In the genomic region with DNA sequence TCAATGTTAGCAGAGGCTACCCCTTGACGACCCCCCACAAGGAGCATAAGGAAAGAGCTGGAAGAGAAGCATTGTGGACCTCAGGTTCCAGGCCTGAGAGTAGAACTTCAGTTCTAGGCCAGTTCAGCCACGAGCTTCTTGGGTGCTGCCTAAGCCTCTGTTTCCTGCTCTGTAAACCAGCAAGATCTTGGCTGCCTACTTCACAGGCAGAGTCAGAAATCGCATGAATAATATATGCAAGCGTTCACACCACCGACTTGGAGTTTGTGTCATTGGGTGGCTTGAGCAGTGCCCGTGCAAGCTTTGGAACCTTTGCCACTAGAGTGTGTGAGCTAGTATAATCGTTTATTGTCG, we compare ENCODE assay signal across 16 mouse cellular contexts. TPM values are rescaled to one million over a fixed set of nuclear protein-coding genes. Genes with fewer than 3 reads are reported as not detected.
DNase-seq lines count a peak whose midpoint lies in the region; ATAC-seq and TF ChIP-seq lines count a peak whose summit lies in the region.
"Had no signal": no experiment of that assay in that cellular context is flagged by ENCODE, and none has a peak within 500 bp of the region (broad histone marks: within the 10 kb centered on the region; RNA-seq: fewer than 3 reads in every experiment).

No protein-coding gene starts in this region.

- no peak for ATAC-seq in heart, embryonic 15.5 days (replicated peaks; ENCODE audit: insufficient number of reproducible peaks, insufficient read depth, low FRiP score, low read depth)
- no peak for ATAC-seq in heart, embryonic 12.5 days (ENCODE audit: insufficient number of reproducible peaks, low FRiP score)
- no peak for ATAC-seq in lung, embryonic 14.5 days (ENCODE audit: insufficient read depth)
- no peak for ATAC-seq in embryonic facial prominence, embryonic 15.5 days (ENCODE audit: insufficient number of reproducible peaks, low FRiP score, low TSS enrichment, low read depth)
- ATAC-seq in intestine, embryonic 15.5 days: no peak
- ATAC-seq in neural tube, embryonic 15.5 days (ENCODE audit: low FRiP score): no peak
- ATAC-seq: midbrain, embryonic 13.5 days had no signal

- H3K27ac ChIP-seq in heart, embryonic 15.5 days: peak overlapping the region; percentile 74
- no peak overlapping the region for H3K27ac ChIP-seq in heart, embryonic 12.5 days (ENCODE audit: poor library complexity, severe bottlenecking)
- H3K27ac ChIP-seq in lung, embryonic 14.5 days (ENCODE audit: low read depth): peak overlapping the region; percentile 82
- peak overlapping the region; percentile 74 for H3K27ac ChIP-seq in CH12.LX (ENCODE audit: insufficient read depth, low read depth)
- H3K27ac ChIP-seq in embryonic facial prominence, embryonic 15.5 days (replicated peaks): peak overlapping the region; percentile 68; the same call in 1 of the 2 replicates
- no peak overlapping the region for H3K27ac ChIP-seq in intestine, embryonic 15.5 days
- H3K27ac ChIP-seq in neural tube, embryonic 15.5 days (replicated peaks): no peak overlapping the region
- H3K27ac ChIP-seq: embryonic facial prominence, embryonic 12.5 days; forebrain, embryonic 12.5 days; macrophage; midbrain, embryonic 13.5 days had no signal

- in situ Hi-C loops in CH12.LX (cut with MboI; ENCODE audit: low pct_ligation_motif_present, low pct_unique_long_range_greater_than_20kb, low sequenced_read_pairs): loop anchor here (25.0 kb wide), 1 partner anchor 375 kb away; no protein-coding TSS in a partner anchor

- no peaks in the 10 kb centered on the region for H3K27me3 ChIP-seq in heart, embryonic 15.5 days
- H3K27me3 ChIP-seq in heart, embryonic 12.5 days (replicated peaks): no peaks in the 10 kb centered on the region
- H3K27me3 ChIP-seq in lung, embryonic 14.5 days (ENCODE audit: insufficient read depth, low read length): no peaks in the 10 kb centered on the region
- peaks cover 3% of the 10 kb centered on the region for H3K27me3 ChIP-seq in CH12.LX (replicated peaks)
- no peaks in the 10 kb centered on the region for H3K27me3 ChIP-seq in embryonic facial prominence, embryonic 15.5 days
- H3K27me3 ChIP-seq in intestine, embryonic 15.5 days (replicated peaks): no peaks in the 10 kb centered on the region
- H3K27me3 ChIP-seq in neural tube, embryonic 15.5 days (replicated peaks): no peaks in the 10 kb centered on the region
- H3K27me3 ChIP-seq: embryonic facial prominence, embryonic 12.5 days had no signal

- no peak for DNase-seq in lung, embryonic 14.5 days
- DNase-seq in lung, postnatal 36 days: no peak
- peak; percentile 72 for DNase-seq in CH12.LX (ENCODE audit: extremely low read depth)
- DNase-seq: adrenal gland, postnatal 14 days; cerebellum, postnatal 25 days; liver; right cerebral cortex, postnatal 25 days had no signal

- H3K79me2 ChIP-seq in CH12.LX (replicated peaks; ENCODE audit: control insufficient read depth, extremely low read depth, insufficient read depth, poor library complexity, severe bottlenecking): no peaks in the 10 kb centered on the region

- no peaks in the 10 kb centered on the region for H3K36me3 ChIP-seq in heart, embryonic 15.5 days
- H3K36me3 ChIP-seq in heart, embryonic 12.5 days: no peaks in the 10 kb centered on the region
- no peaks in the 10 kb centered on the region for H3K36me3 ChIP-seq in lung, embryonic 14.5 days (ENCODE audit: insufficient read depth)
- no peaks in the 10 kb centered on the region for H3K36me3 ChIP-seq in CH12.LX (replicated peaks in 1 of 2; ENCODE audit: control insufficient read depth in 1 of 2, insufficient read depth in 1 of 2, low read length in 1 of 2)
- H3K36me3 ChIP-seq in embryonic facial prominence, embryonic 15.5 days: no peaks in the 10 kb centered on the region
- no peaks in the 10 kb centered on the region for H3K36me3 ChIP-seq in intestine, embryonic 15.5 days
- H3K36me3 ChIP-seq in neural tube, embryonic 15.5 days: no peaks in the 10 kb centered on the region
- H3K36me3 ChIP-seq: embryonic facial prominence, embryonic 12.5 days; forebrain, embryonic 12.5 days; midbrain, embryonic 13.5 days had no signal

- H3K4me3 ChIP-seq in heart, embryonic 15.5 days: no peak overlapping the region
- no peak overlapping the region for H3K4me3 ChIP-seq in heart, embryonic 12.5 days
- H3K4me3 ChIP-seq in lung, embryonic 14.5 days (ENCODE audit: low read depth, low read length): no peak overlapping the region
- H3K4me3 ChIP-seq in CH12.LX (replicated peaks in 1 of 3; ENCODE audit: low read depth in 2 of 3, low read length in 2 of 3, poor library complexity in 1 of 3): no peak overlapping the region
- no peak overlapping the region for H3K4me3 ChIP-seq in embryonic facial prominence, embryonic 15.5 days (replicated peaks)
- no peak overlapping the region for H3K4me3 ChIP-seq in intestine, embryonic 15.5 days (replicated peaks)
- H3K4me3 ChIP-seq in neural tube, embryonic 15.5 days (replicated peaks): no peak overlapping the region
- H3K4me3 ChIP-seq: embryonic facial prominence, embryonic 12.5 days; forebrain, embryonic 12.5 days; midbrain, embryonic 13.5 days had no signal

- no peak for TF ChIP-seq RAD21 in CH12.LX (IDR thresholded peaks at IDR 0.05; ENCODE audit: low read depth, low read length)

- H3K9me3 ChIP-seq in heart, embryonic 15.5 days (replicated peaks): no peaks in the 10 kb centered on the region
- no peaks in the 10 kb centered on the region for H3K9me3 ChIP-seq in heart, embryonic 12.5 days (replicated peaks)
- no peaks in the 10 kb centered on the region for H3K9me3 ChIP-seq in lung, embryonic 14.5 days (ENCODE audit: low read depth, low read length)
- H3K9me3 ChIP-seq in CH12.LX (replicated peaks; ENCODE audit: low read length): no peaks in the 10 kb centered on the region
- no peaks in the 10 kb centered on the region for H3K9me3 ChIP-seq in embryonic facial prominence, embryonic 15.5 days (replicated peaks)
- H3K9me3 ChIP-seq in intestine, embryonic 15.5 days: no peaks in the 10 kb centered on the region
- H3K9me3 ChIP-seq in neural tube, embryonic 15.5 days (replicated peaks): no peaks in the 10 kb centered on the region
- H3K9me3 ChIP-seq: embryonic facial prominence, embryonic 12.5 days; forebrain, embryonic 12.5 days; midbrain, embryonic 13.5 days had no signal

- no peak for TF ChIP-seq CTCF in lung, embryonic 14.5 days (IDR thresholded peaks at IDR 0.05; ENCODE audit: low read depth)
- TF ChIP-seq CTCF in CH12.LX (conservative IDR thresholded peaks at IDR 0.05 in 1 of 2, IDR thresholded peaks at IDR 0.05 in 1 of 2; ENCODE audit: low read depth in 2 of 2, low read length in 2 of 2): no peak

- no peak for TF ChIP-seq EP300 in CH12.LX (IDR thresholded peaks at IDR 0.05; ENCODE audit: low read length)

- WGBS in heart, embryonic 15.5 days: 43% methylated on average over 8 of the region's 8 CpGs
- WGBS in heart, embryonic 12.5 days: 55% methylated on average over 8 of the region's 8 CpGs
- 52% methylated on average over 8 of the region's 8 CpGs for WGBS in lung, embryonic 14.5 days
- 63% methylated on average over 8 of the region's 8 CpGs for WGBS in embryonic facial prominence, embryonic 15.5 days
- WGBS in intestine, embryonic 15.5 days: 64% methylated on average over 8 of the region's 8 CpGs
- WGBS in neural tube, embryonic 15.5 days: 71% methylated on average over 8 of the region's 8 CpGs

- no peak overlapping the region for H3K4me2 ChIP-seq in heart, embryonic 15.5 days
- H3K4me2 ChIP-seq in heart, embryonic 12.5 days: no peak overlapping the region
- H3K4me2 ChIP-seq in lung, embryonic 14.5 days: no peak overlapping the region
- no peak overlapping the region for H3K4me2 ChIP-seq in CH12.LX (ENCODE audit: insufficient read depth, low read depth, poor library complexity, severe bottlenecking)
- H3K4me2 ChIP-seq in embryonic facial prominence, embryonic 15.5 days (replicated peaks): no peak overlapping the region
- H3K4me2 ChIP-seq in intestine, embryonic 15.5 days (replicated peaks): no peak overlapping the region
- H3K4me2 ChIP-seq in neural tube, embryonic 15.5 days: no peak overlapping the region
- H3K4me2 ChIP-seq: embryonic facial prominence, embryonic 12.5 days; forebrain, embryonic 12.5 days; midbrain, embryonic 13.5 days had no signal

- peaks cover 65% of the 10 kb centered on the region for H3K4me1 ChIP-seq in heart, embryonic 15.5 days (replicated peaks)
- H3K4me1 ChIP-seq in heart, embryonic 12.5 days (replicated peaks): peaks cover 62% of the 10 kb centered on the region
- peaks cover 38% of the 10 kb centered on the region for H3K4me1 ChIP-seq in lung, embryonic 14.5 days (ENCODE audit: insufficient read depth)
- peaks cover 40 to 68% of the 10 kb centered on the region in 2 experiments for H3K4me1 ChIP-seq in CH12.LX (ENCODE audit: control insufficient read depth in 1 of 2, insufficient read depth in 2 of 2)
- peaks cover 66% of the 10 kb centered on the region for H3K4me1 ChIP-seq in embryonic facial prominence, embryonic 15.5 days
- H3K4me1 ChIP-seq in intestine, embryonic 15.5 days (replicated peaks): peaks cover 47% of the 10 kb centered on the region
- peaks cover 48% of the 10 kb centered on the region for H3K4me1 ChIP-seq in neural tube, embryonic 15.5 days

- no peak overlapping the region for H3K9ac ChIP-seq in heart, embryonic 15.5 days
- H3K9ac ChIP-seq in heart, embryonic 12.5 days: no peak overlapping the region
- no peak overlapping the region for H3K9ac ChIP-seq in lung, embryonic 14.5 days
- H3K9ac ChIP-seq in CH12.LX (ENCODE audit: insufficient read depth, low read depth): no peak overlapping the region
- H3K9ac ChIP-seq in embryonic facial prominence, embryonic 15.5 days: no peak overlapping the region
- no peak overlapping the region for H3K9ac ChIP-seq in intestine, embryonic 15.5 days
- no peak overlapping the region for H3K9ac ChIP-seq in neural tube, embryonic 15.5 days (replicated peaks)
- H3K9ac ChIP-seq: embryonic facial prominence, embryonic 12.5 days; forebrain, embryonic 12.5 days; midbrain, embryonic 13.5 days had no signal

- dilution Hi-C loops in CH12.LX (cut with MboI; ENCODE audit: extremely low pct_ligation_motif_present, extremely low pct_unique_long_range_greater_than_20kb, low sequenced_read_pairs): no loop called here

- TF ChIP-seq POLR2A in CH12.LX (IDR thresholded peaks at IDR 0.05; ENCODE audit: low read depth, low read length): no peak

RNA-seq across cellular contexts. Expression of a gene that starts 7.4 kb away (rescaled TPM):
- 20.4 and 34.5 TPM in 2 replicates for polyA plus RNA-seq in heart, embryonic 15.5 days (2015; fragmentation: Nextera tagmentation; extraction: Ambion mirVana)
- 27.4 and 27.8 TPM in 2 replicates for polyA plus RNA-seq in heart, embryonic 12.5 days (2016; fragmentation: Nextera tagmentation; extraction: Ambion mirVana)
- 43.8 and 51.2 TPM in 2 replicates for polyA plus RNA-seq in lung, embryonic 14.5 days (2014; fragmentation: Nextera tagmentation; extraction: Ambion mirVana)
- total RNA-seq in CH12.LX (2012; rRNA removed) (18.0 and 21.7 TPM in 2 replicates), CH12.LX (2014; rRNA removed) (17.7 and 19.8 TPM in 2 replicates)
- polyA plus RNA-seq in CH12.LX (2012; ENCODE audit: insufficient read length, low read depth): 47.8 and 55.2 TPM in 2 replicates
- polyA plus RNA-seq in embryonic facial prominence, embryonic 15.5 days (2015; fragmentation: Nextera tagmentation; extraction: Ambion mirVana): 37.6 and 37.9 TPM in 2 replicates
- 18.0 and 20.6 TPM in 2 replicates for polyA plus RNA-seq in intestine, embryonic 15.5 days (2015; fragmentation: Nextera tagmentation; extraction: Ambion mirVana)
- 26.5 and 32.1 TPM in 2 replicates for polyA plus RNA-seq in neural tube, embryonic 15.5 days (2015; fragmentation: Nextera tagmentation; extraction: Ambion mirVana)

RNA-seq across cellular contexts. Expression of a gene that starts 58.6 kb away (rescaled TPM):
- polyA plus RNA-seq in heart, embryonic 15.5 days (2015; fragmentation: Nextera tagmentation; extraction: Ambion mirVana): 64.3 and 76.8 TPM in 2 replicates
- 52.9 and 55.0 TPM in 2 replicates for polyA plus RNA-seq in heart, embryonic 12.5 days (2016; fragmentation: Nextera tagmentation; extraction: Ambion mirVana)
- polyA plus RNA-seq in lung, embryonic 14.5 days (2014; fragmentation: Nextera tagmentation; extraction: Ambion mirVana): 25.3 and 32.7 TPM in 2 replicates
- 35.0 and 39.4 TPM in 2 replicates for total RNA-seq in CH12.LX (2012; rRNA removed)
- 23.2 and 25.4 TPM in 2 replicates for total RNA-seq in CH12.LX (2014; rRNA removed)
- polyA plus RNA-seq in CH12.LX (2012; ENCODE audit: insufficient read length, low read depth): 50.6 and 56.0 TPM in 2 replicates
- polyA plus RNA-seq in embryonic facial prominence, embryonic 15.5 days (2015; fragmentation: Nextera tagmentation; extraction: Ambion mirVana): 51.2 and 52.7 TPM in 2 replicates
- 23.9 and 25.1 TPM in 2 replicates for polyA plus RNA-seq in intestine, embryonic 15.5 days (2015; fragmentation: Nextera tagmentation; extraction: Ambion mirVana)
- 99.0 and 101 TPM in 2 replicates for polyA plus RNA-seq in neural tube, embryonic 15.5 days (2015; fragmentation: Nextera tagmentation; extraction: Ambion mirVana)

Comparison
In these comparisons a context has a peak if more than half of its experiments do, and no peak if none do; other contexts are left out.
1. H3K27ac ChIP-seq: peak in heart, embryonic 15.5 days (single experiment), lung, embryonic 14.5 days (single experiment), CH12.LX (single experiment) and embryonic facial prominence, embryonic 15.5 days (single experiment); none in heart, embryonic 12.5 days (single experiment), intestine, embryonic 15.5 days (single experiment) and neural tube, embryonic 15.5 days (single experiment).